Mouse (Mus musculus): ENCODE results near the gene Gpd1l. TPM values are rescaled to one million over a fixed set of nuclear protein-coding genes. Genes with fewer than 3 reads are reported as not detected.
A peak's percentile ranks its signal among the peaks of the same experiment; 100 is the strongest.
"Not testable (repeated sequence)": the region's sequence is repeated elsewhere in the genome, so short reads cannot be mapped to it uniquely, and the experiment has no call there.

Gpd1l gene
- polyA plus RNA-seq (2015; fragmentation: Nextera tagmentation; extraction: Ambion mirVana): 17.1 and 18.2 TPM in 2 replicates

GRCm38 (mm10) chr9:114933723-114934171 lies at the start of gene Gpd1l:
TSS of gene Gpd1l (minus strand) at chr9:114933987.
- peaks cover 14% of the 10 kb centered on the region for H3K4me1 ChIP-seq (replicated peaks)
- no peaks in the 10 kb centered on the region for H3K27me3 ChIP-seq
- peak within 1 kb of the TSS; percentile 75 for H3K27ac ChIP-seq
- peak within 1 kb of the TSS; percentile 72 for H3K4me3 ChIP-seq (replicated peaks)
- ATAC-seq: peak; percentile 98
- no peaks in the 10 kb centered on the region for H3K9me3 ChIP-seq
- H3K9ac ChIP-seq (replicated peaks): peak within 1 kb of the TSS; percentile 70
- WGBS: under 1% methylated on average over 30 of the region's 30 CpGs
- H3K36me3 ChIP-seq: no peaks in the 10 kb centered on the region
- H3K4me2 ChIP-seq (replicated peaks): peak within 1 kb of the TSS; percentile 98

DNA sequence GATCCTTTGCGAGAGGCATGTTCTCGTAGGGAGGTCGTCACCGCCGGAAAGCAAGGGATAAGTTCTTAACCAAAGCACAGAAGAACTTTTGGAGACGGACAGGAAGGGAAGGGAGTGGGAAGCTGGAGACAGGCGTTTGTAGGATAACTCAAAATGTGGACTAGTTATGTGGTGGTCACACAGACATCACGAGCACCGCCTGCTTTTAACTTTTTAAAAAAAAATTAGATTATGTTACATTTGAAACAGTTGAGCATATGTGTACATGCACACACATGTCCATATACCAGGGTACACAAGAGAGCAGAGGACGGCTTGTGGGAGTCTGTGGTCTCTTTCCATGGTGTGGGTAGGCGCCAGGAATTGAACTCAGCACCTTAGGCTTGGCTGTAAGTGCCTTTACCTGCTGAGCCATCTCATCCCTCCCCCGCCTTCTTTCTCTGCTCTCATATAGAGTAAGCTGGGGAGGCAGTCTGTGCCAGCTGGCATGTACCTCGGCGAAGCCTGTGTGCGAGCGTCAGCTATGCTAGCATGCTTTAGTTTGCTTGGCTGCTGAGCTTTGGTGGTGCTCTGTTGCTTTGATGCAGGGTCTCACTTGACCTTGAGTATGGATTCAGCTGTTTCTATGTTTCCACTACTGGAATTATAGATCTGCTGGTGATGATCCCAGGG lies 49.0 kb upstream of the Gpd1l start, which contains the start of gene Rps27rt:
Gene Rps27rt, minus strand, starts transcription at position 51 of the 672 bp plus-strand sequence.
- Histone ChIP-seq H3K4me2 (replicated peaks) (no peak within 1 kb of the TSS), H3K27ac (no peak within 1 kb of the TSS), H3K9me3 (no peaks in the 10 kb centered on the region), H3K27me3 (peaks cover 17% of the 10 kb centered on the region), H3K9ac (replicated peaks) (no peak within 1 kb of the TSS), H3K4me3 (replicated peaks) (no peak within 1 kb of the TSS), H3K36me3 (no peaks in the 10 kb centered on the region), H3K4me1 (replicated peaks) (peaks cover 9% of the 10 kb centered on the region)
- no peak for ATAC-seq
- 94% methylated on average over 16 of the region's 16 CpGs for WGBS

GRCm38 (mm10) chr9:114979969-114980368 lies 46.2 kb upstream of the Gpd1l start:
- Histone ChIP-seq H3K4me2 (replicated peaks) (peak overlapping the region; percentile 75; the same call in 1 of the 2 replicates), H3K27me3 (peaks cover 27% of the 10 kb centered on the region), H3K4me3 (replicated peaks) (no peak overlapping the region), H3K27ac (no peak overlapping the region), H3K9ac (replicated peaks) (no peak overlapping the region), H3K9me3 (no peaks in the 10 kb centered on the region), H3K4me1 (replicated peaks) (peaks cover 13% of the 10 kb centered on the region), H3K36me3 (no peaks in the 10 kb centered on the region)
- WGBS: 74% methylated on average over 6 of the region's 6 CpGs
- ATAC-seq: no peak

- under 1% methylated on average over 50 of the region's 86 CpGs for WGBS
- H3K4me2 ChIP-seq (replicated peaks): peak within 1 kb of the TSS; percentile 75
Observed at GRCm38 (mm10) chr9:114978281-114979111, 44.7 kb upstream of the Gpd1l start, which contains the start of gene Osbpl10. TSS of gene Osbpl10 (plus strand) at chr9:114978569.

GRCm38 (mm10) chr9:114977461-114978280 lies 43.9 kb upstream of the Gpd1l start:
- Histone ChIP-seq H3K4me1 (replicated peaks) (peaks cover 13% of the 10 kb centered on the region), H3K27me3 (peaks cover 27% of the 10 kb centered on the region), H3K9me3 (no peaks in the 10 kb centered on the region), H3K4me2 (replicated peaks) (peak overlapping the region; percentile 75), H3K36me3 (no peaks in the 10 kb centered on the region), H3K27ac (peak overlapping the region; percentile 87), H3K4me3 (replicated peaks) (peak overlapping the region; percentile 74), H3K9ac (replicated peaks) (peak overlapping the region; percentile 83)
- ATAC-seq: no peak; the same call in 1 of the 2 replicates
- 7% methylated on average over 31 of the region's 31 CpGs for WGBS

More at GRCm38 (mm10) chr9:114978281-114979111, 44.7 kb upstream of the Gpd1l start, which contains the start of gene Osbpl10:
- Histone ChIP-seq H3K27ac (peak within 1 kb of the TSS; percentile 87), H3K4me3 (replicated peaks) (peak within 1 kb of the TSS; percentile 74), H3K4me1 (replicated peaks) (peaks cover 13% of the 10 kb centered on the region), H3K27me3 (peaks cover 27% of the 10 kb centered on the region), H3K9ac (replicated peaks) (peak within 1 kb of the TSS; percentile 83), H3K36me3 (no peaks in the 10 kb centered on the region), H3K9me3 (no peaks in the 10 kb centered on the region)
- peak; percentile 90 for ATAC-seq

DNA sequence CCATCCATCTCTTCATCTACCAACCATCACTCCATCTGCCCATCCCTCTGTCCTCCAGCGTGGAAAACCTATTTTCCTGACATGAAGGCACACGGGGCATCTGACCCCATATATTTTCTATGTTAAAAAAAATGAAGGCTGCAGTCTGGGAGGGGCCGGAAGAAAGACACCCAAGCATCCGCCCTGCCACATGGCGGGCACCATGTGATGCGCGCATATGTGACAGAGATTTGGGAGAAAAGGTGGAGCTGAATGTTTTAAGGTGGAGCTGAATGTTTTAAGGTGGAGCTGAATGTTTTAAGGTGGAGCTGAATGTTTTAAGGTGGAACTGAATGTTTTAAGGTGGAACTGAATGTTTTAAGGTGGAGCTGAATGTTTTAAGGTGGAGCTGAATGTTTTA lies 32.5 kb upstream of the Gpd1l start:
- H3K36me3 ChIP-seq; H3K27ac ChIP-seq; ATAC-seq; H3K9ac ChIP-seq (replicated peaks); H3K4me3 ChIP-seq (replicated peaks); H3K4me1 ChIP-seq (replicated peaks); H3K4me2 ChIP-seq (replicated peaks); H3K9me3 ChIP-seq; H3K27me3 ChIP-seq: not testable (repeated sequence)
- WGBS: 84% methylated on average over 7 of the region's 7 CpGs

- WGBS: 58% methylated on average over 3 of the region's 3 CpGs
- Histone ChIP-seq H3K4me2 (replicated peaks) (no peak overlapping the region), H3K9ac (replicated peaks) (no peak overlapping the region), H3K4me3 (replicated peaks) (no peak overlapping the region), H3K36me3 (no peaks in the 10 kb centered on the region), H3K4me1 (replicated peaks) (no peaks in the 10 kb centered on the region), H3K9me3 (peaks cover 7% of the 10 kb centered on the region; the same call in 1 of the 2 replicates), H3K27me3 (0 out of 2 replicates have a peak, but pooled peaks cover 3% of the 10 kb centered on the region), H3K27ac (no peak overlapping the region)
- no peak for ATAC-seq
Observed at GRCm38 (mm10) chr9:114964093-114964492, 30.3 kb upstream of the Gpd1l start.

DNA sequence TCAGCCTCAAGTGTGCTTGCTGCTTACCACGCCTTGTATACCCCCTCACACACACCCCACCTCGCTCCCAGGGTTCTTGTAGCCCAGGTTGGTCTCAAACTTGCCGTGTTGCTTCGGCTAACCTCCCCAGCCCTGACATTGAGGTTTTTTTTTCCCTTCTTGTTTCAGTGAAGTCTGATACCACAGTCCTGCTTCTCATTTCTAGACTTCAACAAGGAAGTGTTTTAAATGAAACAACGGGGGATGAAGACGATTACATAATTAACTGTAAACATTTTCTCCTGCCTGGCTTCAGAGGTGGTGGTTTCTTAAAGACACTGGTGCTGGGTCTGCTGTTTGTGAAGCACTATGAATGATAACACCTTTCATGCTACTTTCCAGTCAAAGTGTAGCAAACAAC lies 27.1 kb upstream of the Gpd1l start:
- 90% methylated on average over 6 of the region's 6 CpGs for WGBS
- Histone ChIP-seq H3K27me3 (0 out of 2 replicates have a peak, but pooled peaks cover 3% of the 10 kb centered on the region), H3K9me3 (peaks cover 7% of the 10 kb centered on the region; the same call in 1 of the 2 replicates), H3K9ac (replicated peaks) (no peak overlapping the region), H3K36me3 (no peaks in the 10 kb centered on the region), H3K4me3 (replicated peaks) (no peak overlapping the region), H3K4me1 (replicated peaks) (no peaks in the 10 kb centered on the region), H3K4me2 (replicated peaks) (no peak overlapping the region), H3K27ac (no peak overlapping the region)
- ATAC-seq: no peak

DNA sequence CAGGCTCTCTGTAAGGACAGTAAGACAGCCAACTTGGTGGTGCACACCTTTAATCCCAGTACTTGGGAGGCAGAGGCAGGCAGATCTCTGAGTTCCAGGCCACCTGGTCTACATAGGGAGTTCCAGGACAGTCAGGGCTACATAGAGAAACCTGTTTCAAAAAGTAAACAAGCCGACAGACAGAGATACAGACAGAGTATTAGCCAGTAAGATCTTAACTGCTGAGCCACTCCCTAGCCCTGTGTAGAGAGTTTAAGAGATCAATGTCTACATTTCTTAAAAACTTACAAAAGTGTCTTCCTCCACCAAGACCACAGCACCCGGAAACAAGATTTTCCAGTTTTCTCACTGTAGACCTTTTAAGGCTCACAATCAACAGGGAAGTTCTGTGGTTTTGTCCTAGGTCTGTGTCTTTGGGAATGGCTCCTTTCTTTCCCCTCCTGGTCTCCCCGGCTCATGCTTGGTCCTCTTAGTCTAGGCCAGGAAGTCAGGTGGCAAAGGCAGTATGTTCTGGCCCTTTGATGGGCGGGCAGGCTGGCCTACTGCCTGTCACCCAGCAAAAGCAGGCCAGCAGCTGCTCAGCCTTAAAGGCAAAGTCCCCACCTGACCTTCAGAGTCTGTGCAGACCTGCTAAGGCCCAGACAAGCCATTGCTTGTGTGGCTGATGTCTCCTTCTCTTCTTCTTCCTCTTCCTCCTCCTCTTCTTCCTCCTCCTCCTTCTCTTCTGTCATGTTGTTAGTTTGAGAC lies 26.4 kb upstream of the Gpd1l start:
- no peak overlapping the region for H3K27ac ChIP-seq
- 87% methylated on average over 4 of the region's 4 CpGs for WGBS
- peaks cover 7% of the 10 kb centered on the region; the same call in 1 of the 2 replicates for H3K9me3 ChIP-seq
- no peaks in the 10 kb centered on the region for H3K4me1 ChIP-seq (replicated peaks)
- no peak overlapping the region for H3K9ac ChIP-seq (replicated peaks)
- 0 out of 2 replicates have a peak, but pooled peaks cover 3% of the 10 kb centered on the region for H3K27me3 ChIP-seq
- H3K4me2 ChIP-seq (replicated peaks): no peak overlapping the region
- no peaks in the 10 kb centered on the region for H3K36me3 ChIP-seq
- ATAC-seq: no peak
- no peak overlapping the region for H3K4me3 ChIP-seq (replicated peaks)

DNA sequence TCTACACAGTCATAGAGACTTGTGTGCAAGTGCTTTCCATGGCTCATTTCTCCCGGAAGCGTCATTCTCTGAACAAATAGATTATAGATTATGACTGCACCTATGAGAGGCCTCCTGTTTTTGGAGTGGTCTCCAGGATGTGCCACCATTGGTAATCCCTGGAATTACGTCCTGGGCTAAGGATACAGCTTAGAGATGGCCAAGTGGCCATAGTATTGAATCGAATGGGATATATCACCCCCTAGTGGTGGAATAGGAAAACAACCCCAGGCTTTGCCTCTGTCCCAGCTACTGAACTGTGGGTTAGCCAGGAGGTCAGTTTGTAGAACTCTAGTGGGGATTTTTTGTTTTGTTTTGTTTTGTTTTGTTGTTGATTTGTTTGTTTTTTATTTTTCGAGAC lies 23.2 kb upstream of the Gpd1l start:
- H3K36me3 ChIP-seq: no peaks in the 10 kb centered on the region
- no peaks in the 10 kb centered on the region for H3K4me1 ChIP-seq (replicated peaks)
- WGBS: 42% methylated on average over 5 of the region's 5 CpGs
- peaks cover under 1% of the 10 kb centered on the region; the same call in 1 of the 2 replicates for H3K9me3 ChIP-seq
- H3K27ac ChIP-seq: no peak overlapping the region
- H3K4me2 ChIP-seq (replicated peaks): no peak overlapping the region
- no peaks in the 10 kb centered on the region for H3K27me3 ChIP-seq
- no peak overlapping the region for H3K9ac ChIP-seq (replicated peaks)
- H3K4me3 ChIP-seq (replicated peaks): no peak overlapping the region
- ATAC-seq: no peak; the same call in 1 of the 2 replicates

DNA sequence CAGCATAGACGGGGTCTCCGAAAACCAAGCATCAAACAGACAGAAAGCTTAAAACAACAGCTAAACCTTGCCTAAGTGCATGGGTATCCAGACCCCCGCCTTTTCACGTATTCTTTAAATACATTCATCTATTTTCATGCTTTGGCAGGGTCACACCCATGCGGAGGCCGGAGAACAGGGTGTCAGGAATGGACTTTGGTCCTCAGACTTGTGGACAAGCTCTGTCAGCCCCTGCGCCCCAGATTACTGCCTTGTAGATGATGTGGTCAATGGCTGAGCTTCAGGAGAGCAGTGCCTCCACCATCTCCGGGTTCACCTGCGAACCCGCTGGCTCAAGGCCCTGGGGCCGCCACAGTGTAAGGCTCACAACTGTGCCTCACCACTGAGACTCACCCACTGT lies 21.6 kb upstream of the Gpd1l start:
- Histone ChIP-seq H3K9ac (replicated peaks) (no peak overlapping the region), H3K4me3 (replicated peaks) (no peak overlapping the region), H3K27me3 (no peaks in the 10 kb centered on the region), H3K36me3 (no peaks in the 10 kb centered on the region), H3K4me2 (replicated peaks) (no peak overlapping the region), H3K9me3 (no peaks in the 10 kb centered on the region), H3K4me1 (replicated peaks) (no peaks in the 10 kb centered on the region), H3K27ac (no peak overlapping the region)
- 95% methylated on average over 11 of the region's 11 CpGs for WGBS
- no peak for ATAC-seq
